Mouse (Mus musculus) liver, adult (tissue): ENCODE results near the gene Gm14399.
"Not testable (repeated sequence)": the region's sequence is repeated elsewhere in the genome, so short reads cannot be mapped to it uniquely, and the experiment has no call there.

Experiments
- GATA4 ChIP-seq: IDR thresholded peaks from 2 replicates; pipeline ENCODE4 v1.6.1; 2014; ENCODE audit warnings: mild to moderate bottlenecking, low read length; ENCODE audit not compliant: insufficient replicate concordance

Gm14399 gene

GRCm38 (mm10) chr2:175141993-175142295 lies at the start of gene Gm14399:
Gm14399 (minus strand) TSS chr2:175142012.
- TF ChIP-seq GATA4: not testable (repeated sequence)

GRCm38 (mm10) chr2:175176312-175176711 lies 34.5 kb upstream of the Gm14399 start:
- no peak for TF ChIP-seq GATA4

DNA sequence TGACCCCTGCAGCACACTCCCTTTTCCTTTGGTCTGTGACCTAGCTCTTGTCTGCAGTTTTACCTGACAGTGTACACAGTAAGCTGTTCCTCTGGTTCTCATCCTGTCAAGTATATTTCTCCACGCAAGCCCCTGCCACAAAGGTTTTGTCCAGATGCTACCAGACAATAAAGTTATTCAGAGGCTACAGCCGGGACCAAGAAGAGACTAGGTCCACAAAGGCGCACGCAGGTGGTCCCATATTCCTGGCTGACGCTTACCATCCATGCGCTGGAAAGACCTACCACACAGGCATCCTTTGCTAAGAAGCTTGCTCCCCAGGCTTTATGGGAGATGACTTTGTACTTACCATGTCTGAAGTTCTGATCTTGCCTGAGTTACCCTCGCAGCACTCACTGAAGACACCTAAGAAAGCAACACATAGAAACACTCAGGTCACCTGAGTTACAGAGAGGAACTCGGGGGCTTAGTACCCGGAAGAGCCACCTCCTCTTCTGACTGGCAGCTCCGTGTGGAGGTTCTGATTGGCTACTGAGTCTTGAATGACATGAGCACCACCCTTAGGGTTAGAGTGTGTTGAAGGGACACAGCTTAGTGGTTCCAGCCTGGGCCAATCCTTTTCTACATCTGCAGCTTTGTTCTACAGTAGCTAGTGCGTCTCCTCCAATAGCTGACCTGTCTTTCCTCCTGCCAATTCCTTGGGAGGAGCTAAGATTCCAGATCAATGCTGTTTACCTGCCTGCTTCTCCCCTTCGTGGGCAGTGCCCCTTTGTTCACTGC lies 33.8 kb upstream of the Gm14399 start, which contains the start of gene Gm14443:
Gm14443 (minus strand) TSS at position 471 of the 780 bp plus-strand sequence.
- not testable (repeated sequence) for TF ChIP-seq GATA4

GRCm38 (mm10) chr2:175172123-175172522 lies 30.3 kb upstream of the Gm14399 start:
- TF ChIP-seq GATA4: no peak

DNA sequence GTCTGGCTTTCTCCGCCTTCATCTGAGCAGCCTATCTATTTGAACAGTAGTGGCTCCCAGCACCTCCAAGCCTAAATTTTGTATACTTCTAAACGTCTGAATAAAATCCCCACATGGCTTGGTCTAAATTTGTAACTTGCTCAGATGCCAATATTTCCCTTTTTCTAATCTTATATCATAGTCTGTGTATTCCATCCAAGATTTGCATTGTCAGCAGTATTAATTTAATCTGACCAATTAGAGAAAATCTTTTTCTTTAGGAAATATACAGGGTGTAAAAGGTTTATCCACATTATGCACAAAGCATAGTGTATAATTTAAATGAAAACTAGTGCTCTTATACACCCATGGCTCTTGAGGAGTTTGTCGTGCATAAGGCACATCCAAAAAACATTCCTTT lies 16.8 kb upstream of the Gm14399 start:
- TF ChIP-seq GATA4: no peak

DNA sequence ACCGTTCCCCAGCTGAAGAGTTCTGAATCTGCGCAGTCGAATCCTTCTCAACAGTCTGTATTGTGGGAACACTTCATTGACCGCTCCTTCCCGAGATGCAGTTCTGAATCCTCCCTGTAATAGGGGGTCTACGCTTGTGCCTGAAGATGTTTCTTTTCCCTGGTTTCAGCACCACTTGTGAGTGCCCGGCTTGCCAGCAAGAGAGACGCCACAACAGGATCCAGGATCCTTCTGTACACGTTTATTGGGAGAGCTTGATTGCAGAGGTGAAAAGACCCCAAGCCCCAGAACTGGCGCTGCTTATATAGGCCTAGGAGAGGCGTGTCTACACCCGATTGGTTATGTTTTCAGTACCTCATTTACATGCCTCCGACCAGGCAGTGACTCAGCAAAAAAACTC lies 14.9 kb upstream of the Gm14399 start:
- no peak for TF ChIP-seq GATA4
